Mouse (Mus musculus) stomach, embryonic 14.5 days (tissue): ENCODE measurements around the gene Slc30a4. TPM values are rescaled to one million over a fixed set of nuclear protein-coding genes. Genes with fewer than 3 reads are reported as not detected.

Source experiments
- ATAC-seq: fragments of 200-750 bp; cut with Nextera tagmentation; 2 replicates; pipeline ENCODE4 v1.8.0; 2017; ENCODE audit warnings: low read depth, moderate TSS enrichment; ENCODE audit not compliant: insufficient number of reproducible peaks, insufficient read depth, low FRiP score
- H3K27ac ChIP-seq: fragments of 300-500 bp; sonication (generic); 2 replicates; pipeline ENCODE4 v1.5.1; 2014; ENCODE audit warnings: mild to moderate bottlenecking, low read length, moderate library complexity, mixed read lengths
- H3K27me3 ChIP-seq: fragments of 300-500 bp; sonication (generic); 2 replicates; pipeline ENCODE4 v1.6.1; 2014; ENCODE audit warnings: low read length, control low read depth, mixed read lengths; ENCODE audit not compliant: control insufficient read depth, insufficient read depth
- H3K36me3 ChIP-seq: fragments of 300-500 bp; sonication (generic); 2 replicates; pipeline ENCODE4 v1.6.1; 2014; ENCODE audit warnings: mild to moderate bottlenecking, control low read depth, low read length, moderate library complexity, mixed read lengths; ENCODE audit not compliant: control insufficient read depth, insufficient read depth
- H3K4me1 ChIP-seq: fragments of 300-500 bp; sonication (generic); 2 replicates; pipeline ENCODE4 v1.6.1; 2014; ENCODE audit warnings: low read length, control low read depth, mixed read lengths; ENCODE audit not compliant: control insufficient read depth, insufficient read depth
- H3K4me2 ChIP-seq: fragments of 300-500 bp; sonication (generic); replicated peaks from 2 replicates; pipeline ENCODE4 v1.6.1; 2014; ENCODE audit warnings: low read depth, low read length, control low read depth
- H3K4me3 ChIP-seq: fragments of 300-500 bp; sonication (generic); 2 replicates; pipeline ENCODE4 v1.5.1; 2014; ENCODE audit warnings: low read depth, low read length, control low read depth
- H3K9ac ChIP-seq: fragments of 300-500 bp; sonication (generic); replicated peaks from 2 replicates; pipeline ENCODE4 v1.6.1; 2014; ENCODE audit warnings: low read depth, mild to moderate bottlenecking, control low read depth, low read length, moderate library complexity, mixed read lengths
- H3K9me3 ChIP-seq: fragments of 300-500 bp; sonication (generic); 2 replicates; pipeline ENCODE4 v1.6.1; 2016; ENCODE audit warnings: low read depth, low read length, control low read depth; ENCODE audit not compliant: control insufficient read depth
- WGBS: fragments of 180-500 bp; shearing (Covaris S2); extraction: QIAGEN DNeasy Blood & Tissue Kit; methylation state at CpG from one replicate; pipeline ENCODE4 v1.1.7; 2014; 5-methylcytosine and 5-hydroxymethylcytosine counted together
- polyA plus RNA-seq: library from polyadenylated mRNA; unstranded; fragments of >200 nt; fragmentation: Nextera tagmentation; extraction: Ambion mirVana; gene quantifications from 2 replicates; pipeline ENCODE4 v1.2.1, GENCODE M21; 2014

Gene Slc30a4
- polyA plus RNA-seq = 13.4 and 15.6 TPM in 2 replicates

DNA sequence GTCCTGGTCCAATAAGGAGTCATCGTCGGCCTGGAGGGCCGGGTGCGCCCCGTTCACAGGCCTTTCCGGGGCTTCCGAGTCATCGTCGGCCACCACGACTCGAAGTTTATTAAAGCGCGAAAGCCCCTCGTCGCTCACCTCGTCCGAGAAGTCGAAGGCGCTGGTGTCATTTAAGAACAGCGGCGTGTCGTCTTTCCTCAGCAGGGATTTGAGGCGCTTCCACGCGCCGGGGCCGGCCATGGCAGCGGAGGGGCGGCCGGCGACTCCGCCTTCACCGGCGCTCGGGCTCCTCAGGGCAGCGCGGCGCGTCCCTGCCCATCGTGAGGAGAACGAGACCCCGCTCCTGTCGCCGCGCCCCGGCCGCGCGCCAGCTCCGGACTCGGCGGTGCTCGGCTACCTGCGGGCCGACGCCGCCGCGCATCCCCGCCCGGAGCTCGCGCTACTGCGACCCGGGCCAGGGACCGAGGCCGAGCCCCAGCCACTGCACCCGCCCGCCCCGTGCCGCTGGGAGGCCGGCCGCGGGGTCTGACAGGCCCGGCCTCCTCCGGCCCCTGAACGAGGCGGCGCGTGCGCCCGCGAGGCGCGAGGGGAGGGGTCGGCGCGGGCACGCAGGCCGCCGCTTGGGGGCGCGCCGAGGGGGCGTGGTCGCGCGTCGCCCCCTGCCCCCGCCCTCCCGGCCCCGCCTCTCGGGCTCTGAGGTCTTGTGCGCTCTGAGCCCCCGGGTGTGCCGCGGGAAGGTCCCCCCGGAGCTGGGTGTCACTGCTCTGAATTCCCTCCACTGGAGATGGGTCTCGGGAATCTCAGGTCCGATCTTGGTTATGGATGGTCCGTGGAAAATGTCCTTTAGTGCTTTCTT lies at the start of gene Slc30a4:
Slc30a4 (minus strand) TSS at position 483 of the 856 bp plus-strand sequence.
- Histone ChIP-seq H3K27ac (no peak within 1 kb of the TSS; the same call in 1 of the 2 replicates), H3K36me3 (no peaks in the 10 kb centered on the region), H3K27me3 (no peaks in the 10 kb centered on the region), H3K9me3 (no peaks in the 10 kb centered on the region), H3K4me1 (peaks cover 7% of the 10 kb centered on the region), H3K9ac (peak within 1 kb of the TSS; percentile 62), H3K4me3 (peak within 1 kb of the TSS; percentile 69), H3K4me2 (peak within 1 kb of the TSS; percentile 65)
- under 1% methylated on average over 90 of the region's 111 CpGs for WGBS
- ATAC-seq = peak; percentile 98

DNA sequence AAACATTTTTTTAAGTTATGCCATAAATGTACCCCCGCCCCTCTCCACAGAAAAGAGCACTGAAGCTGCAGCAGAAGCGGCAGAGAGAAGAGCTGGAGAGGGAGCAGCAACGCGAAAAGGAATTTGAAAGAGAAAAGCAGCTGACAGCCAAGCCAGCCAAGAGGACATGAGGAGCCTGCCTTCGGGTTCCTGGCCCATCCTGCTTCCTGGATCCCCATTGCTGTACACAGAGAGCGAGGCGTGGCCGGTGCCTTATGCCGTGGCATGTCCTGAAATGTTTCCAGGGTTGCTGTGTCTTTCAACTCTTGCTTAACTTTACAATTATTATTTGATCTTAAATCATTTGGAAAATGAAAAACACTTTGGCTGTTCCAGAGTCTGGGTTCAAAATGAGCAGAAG lies 44.0 kb upstream of the Slc30a4 start:
- WGBS = 86% methylated on average over 9 of the region's 9 CpGs
- ATAC-seq = no peak
- no peak overlapping the region for H3K4me2 ChIP-seq
- no peak overlapping the region for H3K4me3 ChIP-seq
- H3K27me3 ChIP-seq = no peaks in the 10 kb centered on the region
- peaks cover 31% of the 10 kb centered on the region for H3K36me3 ChIP-seq
- no peaks in the 10 kb centered on the region for H3K9me3 ChIP-seq
- no peak overlapping the region for H3K27ac ChIP-seq
- no peaks in the 10 kb centered on the region for H3K4me1 ChIP-seq
- no peak overlapping the region for H3K9ac ChIP-seq

GRCm38 (mm10) chr2:122739023-122739422 lies 36.6 kb upstream of the Slc30a4 start:
- Histone ChIP-seq H3K36me3 (no peaks in the 10 kb centered on the region; the same call in 1 of the 2 replicates), H3K4me1 (peaks cover 5% of the 10 kb centered on the region; the same call in 1 of the 2 replicates), H3K27me3 (no peaks in the 10 kb centered on the region), H3K4me3 (peak overlapping the region; percentile 78), H3K9me3 (no peaks in the 10 kb centered on the region), H3K4me2 (peak overlapping the region; percentile 67), H3K9ac (peak overlapping the region; percentile 84), H3K27ac (peak overlapping the region; percentile 94)
- WGBS = 28% methylated on average over 7 of the region's 7 CpGs
- ATAC-seq = no peak

DNA sequence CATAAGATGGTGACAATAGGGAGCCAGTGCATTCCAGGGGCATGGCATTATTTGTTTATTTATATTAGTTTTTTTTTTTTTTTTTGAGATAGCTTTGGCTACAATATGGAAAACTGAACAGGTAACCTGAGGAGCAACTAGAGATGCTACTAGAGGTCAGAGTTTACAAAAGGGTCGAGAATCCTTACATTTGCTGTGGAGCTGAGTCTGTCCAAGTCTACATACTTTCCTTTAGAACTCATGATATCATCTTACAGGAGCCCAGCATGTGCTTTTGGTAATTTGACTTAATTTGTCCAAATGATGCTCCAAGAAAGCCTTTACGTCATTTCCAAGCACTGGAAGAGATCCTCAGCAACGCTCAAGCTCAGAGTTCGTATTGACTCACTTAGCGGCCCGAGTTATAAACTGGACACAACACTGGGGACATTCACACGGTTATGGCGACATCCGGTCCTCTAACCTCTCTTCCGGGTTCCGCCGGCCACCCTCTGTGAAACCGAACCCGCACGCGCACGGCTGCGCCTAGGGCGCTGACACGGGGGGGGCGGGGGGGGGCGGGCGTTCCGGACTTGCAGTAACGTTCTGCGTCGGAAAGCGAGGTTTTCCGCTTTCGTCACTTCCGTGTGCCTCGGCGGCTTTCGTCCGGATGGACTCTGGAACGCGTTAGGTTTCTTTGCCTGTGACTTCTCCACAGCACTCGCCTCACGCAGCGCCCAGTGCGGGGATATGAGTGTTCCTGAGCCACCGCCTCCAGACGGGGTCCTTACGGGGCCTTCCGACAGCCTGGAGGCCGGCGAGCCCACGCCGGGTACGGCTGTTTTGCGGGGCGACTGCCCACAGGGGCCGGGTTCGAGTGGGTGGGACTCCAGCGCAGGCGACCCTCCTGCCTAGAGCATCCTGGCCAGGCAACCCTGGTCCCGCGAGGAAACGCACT lies 35.7 kb upstream of the Slc30a4 start, which contains the start of gene Bloc1s6:
Bloc1s6 (plus strand) TSS at position 610 of the 937 bp plus-strand sequence.
- H3K27ac ChIP-seq = peak within 1 kb of the TSS; percentile 94
- no peaks in the 10 kb centered on the region; the same call in 1 of the 2 replicates for H3K36me3 ChIP-seq
- under 1% methylated on average over 52 of the region's 59 CpGs for WGBS
- peak within 1 kb of the TSS; percentile 67 for H3K4me2 ChIP-seq
- H3K4me1 ChIP-seq = peaks cover 5% of the 10 kb centered on the region; the same call in 1 of the 2 replicates
- H3K9me3 ChIP-seq = no peaks in the 10 kb centered on the region
- peak within 1 kb of the TSS; percentile 84 for H3K9ac ChIP-seq
- peak within 1 kb of the TSS; percentile 78 for H3K4me3 ChIP-seq
- H3K27me3 ChIP-seq = no peaks in the 10 kb centered on the region
- ATAC-seq = peak; percentile 94

GRCm38 (mm10) chr2:122731456-122731855 lies 29.0 kb upstream of the Slc30a4 start:
- no peak for ATAC-seq
- H3K36me3 ChIP-seq = no peaks in the 10 kb centered on the region
- H3K27me3 ChIP-seq = no peaks in the 10 kb centered on the region
- no peak overlapping the region for H3K27ac ChIP-seq
- WGBS = 55% methylated on average over 2 of the region's 2 CpGs
- no peaks in the 10 kb centered on the region for H3K4me1 ChIP-seq
- no peaks in the 10 kb centered on the region for H3K9me3 ChIP-seq
- H3K9ac ChIP-seq = no peak overlapping the region
- no peak overlapping the region for H3K4me3 ChIP-seq
- H3K4me2 ChIP-seq = no peak overlapping the region

DNA sequence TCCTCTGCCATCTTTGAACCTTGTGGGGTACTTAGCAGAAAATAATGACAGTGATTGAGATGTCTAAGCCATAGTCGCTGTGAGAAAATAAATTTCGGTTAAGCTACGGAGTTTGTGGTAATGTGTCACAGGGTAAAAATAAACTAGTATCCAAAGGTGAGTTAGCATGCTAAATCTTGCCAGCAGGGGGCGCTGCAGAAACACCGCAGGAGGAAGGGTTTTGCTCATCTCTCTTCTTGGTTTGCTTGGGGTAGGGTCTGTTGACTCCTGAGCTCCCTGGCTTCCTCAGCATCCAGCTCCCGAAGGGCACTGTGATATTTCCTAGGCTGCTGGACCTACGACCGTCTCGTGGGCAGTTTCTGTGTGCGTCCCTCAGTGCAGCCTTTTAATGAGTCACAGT lies 23.1 kb upstream of the Slc30a4 start:
- H3K4me1 ChIP-seq = no peaks in the 10 kb centered on the region
- H3K36me3 ChIP-seq = no peaks in the 10 kb centered on the region
- ATAC-seq = no peak
- H3K4me3 ChIP-seq = no peak overlapping the region
- no peak overlapping the region for H3K9ac ChIP-seq
- no peak overlapping the region for H3K4me2 ChIP-seq
- no peaks in the 10 kb centered on the region for H3K27me3 ChIP-seq
- 57% methylated on average over 10 of the region's 10 CpGs for WGBS
- no peak overlapping the region for H3K27ac ChIP-seq
- no peaks in the 10 kb centered on the region for H3K9me3 ChIP-seq

- ATAC-seq = no peak
- H3K36me3 ChIP-seq = no peaks in the 10 kb centered on the region
- no peaks in the 10 kb centered on the region for H3K27me3 ChIP-seq
Observed at GRCm38 (mm10) chr2:122720564-122720963, 18.1 kb upstream of the Slc30a4 start.

DNA sequence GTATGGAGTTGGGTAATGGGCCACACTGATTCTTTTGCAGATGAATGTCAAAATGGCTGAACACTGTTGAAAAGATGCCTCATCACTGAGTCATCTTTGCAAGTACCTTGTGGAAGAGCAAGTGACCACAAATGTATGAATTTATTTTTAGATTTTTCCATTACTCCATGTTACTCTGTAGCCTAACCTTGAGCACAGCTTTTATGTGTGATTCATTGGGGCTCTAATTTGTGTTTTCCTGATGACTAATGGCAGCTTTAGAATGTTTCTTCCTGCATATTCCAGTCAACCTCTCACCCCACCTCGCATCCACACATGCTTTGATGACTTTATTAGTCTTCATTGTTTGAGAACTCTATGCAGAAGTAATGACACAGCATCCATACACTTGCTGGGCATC lies 16.8 kb upstream of the Slc30a4 start:
- no peaks in the 10 kb centered on the region for H3K36me3 ChIP-seq
- WGBS = 63% methylated on average over 1 of the region's 1 CpGs
- H3K4me1 ChIP-seq = no peaks in the 10 kb centered on the region
- no peaks in the 10 kb centered on the region for H3K27me3 ChIP-seq
- H3K9me3 ChIP-seq = no peaks in the 10 kb centered on the region
- no peak for ATAC-seq
- H3K4me2 ChIP-seq = no peak overlapping the region
- H3K4me3 ChIP-seq = no peak overlapping the region
- no peak overlapping the region for H3K27ac ChIP-seq
- H3K9ac ChIP-seq = no peak overlapping the region

More at GRCm38 (mm10) chr2:122720564-122720963, 18.1 kb upstream of the Slc30a4 start:
- H3K4me2 ChIP-seq = no peak overlapping the region
- no peaks in the 10 kb centered on the region for H3K9me3 ChIP-seq
- H3K4me3 ChIP-seq = no peak overlapping the region
- H3K9ac ChIP-seq = no peak overlapping the region
- no peaks in the 10 kb centered on the region for H3K4me1 ChIP-seq
- 70% methylated on average over 3 of the region's 3 CpGs for WGBS
- no peak overlapping the region for H3K27ac ChIP-seq
